Mouse (Mus musculus) ES-E14 (cell line): Measurements from ENCODE around the gene Lin37. TPM values are rescaled to one million over a fixed set of nuclear protein-coding genes. Genes with fewer than 3 reads are reported as not detected.
A peak's percentile ranks its signal among the peaks of the same experiment; 100 is the strongest.

Experiments
- DNase-seq: peaks from one replicate; pipeline ENCODE4 v3.0.0-alpha.2; 2013; ENCODE audit warnings: low read depth, low spot score
- H3K27ac ChIP-seq: 2 replicates; pipeline ENCODE4 v1.5.1; 2012; ENCODE audit warnings: low read depth, mild to moderate bottlenecking, low read length, moderate library complexity, mixed read lengths; ENCODE audit not compliant: poor library complexity, insufficient read depth, severe bottlenecking
- H3K36me3 ChIP-seq: 2 replicates; pipeline ENCODE4 v1.6.1; 2012; ENCODE audit warnings: mild to moderate bottlenecking, low read length, moderate library complexity, mixed read lengths; ENCODE audit not compliant: control insufficient read depth, poor library complexity, insufficient read depth, severe bottlenecking
- H3K4me1 ChIP-seq, 2 experiments: fragments of 150-350 bp in 1 of 2; sonication (generic) in 1 of 2; 2 replicates each; pipeline ENCODE4 v1.6.1; 2012; ENCODE audit warnings: low read length in 2 of 2, mild to moderate bottlenecking in 1 of 2, mixed read lengths in 1 of 2; ENCODE audit not compliant: control insufficient read depth in 2 of 2, insufficient read depth in 2 of 2, poor library complexity in 1 of 2
- H3K4me3 ChIP-seq, 2 experiments: fragments of 150-350 bp in 1 of 2; sonication (generic) in 1 of 2; 2 replicates each; pipeline ENCODE4 v1.5.1; 2012; ENCODE audit warnings: low read length in 2 of 2, low read depth in 1 of 2, mild to moderate bottlenecking in 1 of 2, mixed read lengths in 1 of 2; ENCODE audit not compliant: insufficient read depth in 1 of 2, poor library complexity in 1 of 2, severe bottlenecking in 1 of 2
- H3K9ac ChIP-seq: 2 replicates; pipeline ENCODE4 v1.6.1; 2012; ENCODE audit warnings: low read depth, mild to moderate bottlenecking, low read length, mixed read lengths; ENCODE audit not compliant: poor library complexity, insufficient read depth, severe bottlenecking
- H3K9me3 ChIP-seq: fragments of 150-350 bp; sonication (generic); 2 replicates; pipeline ENCODE4 v1.6.1; 2012; ENCODE audit warnings: low read depth, mild to moderate bottlenecking, low read length; ENCODE audit not compliant: control insufficient read depth, insufficient read depth
- CHD2 ChIP-seq: IDR thresholded peaks from 2 replicates; pipeline ENCODE4 v1.6.1; 2014; ENCODE audit warnings: mild to moderate bottlenecking, low read depth, low read length, inconsistent platforms
- HCFC1 ChIP-seq: IDR thresholded peaks from 2 replicates; pipeline ENCODE4 v1.6.1; 2012; ENCODE audit warnings: low read length, inconsistent platforms, borderline replicate concordance; ENCODE audit not compliant: insufficient read depth
- MAFK ChIP-seq: IDR thresholded peaks from 2 replicates; pipeline ENCODE4 v1.6.1; 2014; ENCODE audit warnings: mild to moderate bottlenecking, low read depth, low read length, inconsistent platforms; ENCODE audit not compliant: insufficient read depth
- ZC3H11A ChIP-seq: IDR thresholded peaks from 2 replicates; pipeline ENCODE4 v1.6.1; 2012; ENCODE audit warnings: low read depth, mild to moderate bottlenecking, inconsistent platforms, low read length, borderline replicate concordance
- ZNF384 ChIP-seq: IDR thresholded peaks from 2 replicates; pipeline ENCODE4 v1.6.1; 2012; ENCODE audit warnings: low read depth, low read length, inconsistent platforms
- in situ Hi-C, 2 experiments: fragments of 600-800 bp; cut with MboI; formaldehyde crosslinking; loops; one replicate each; pipeline ENCODE4 v1.15.1; 2025; ENCODE audit warnings: low sequenced_read_pairs in 2 of 2, inconsistent platforms in 1 of 2; ENCODE audit not compliant: unreplicated experiment in 2 of 2
- total RNA-seq: library from RNA; depleted of rRNA; stranded (reverse); fragments of 300-350 nt; gene quantifications from 2 replicates; pipeline ENCODE4 v1.2.3, GENCODE M21; 2012

Gene Lin37
- total RNA-seq, 1 experiment = 12.4 TPM

DNA sequence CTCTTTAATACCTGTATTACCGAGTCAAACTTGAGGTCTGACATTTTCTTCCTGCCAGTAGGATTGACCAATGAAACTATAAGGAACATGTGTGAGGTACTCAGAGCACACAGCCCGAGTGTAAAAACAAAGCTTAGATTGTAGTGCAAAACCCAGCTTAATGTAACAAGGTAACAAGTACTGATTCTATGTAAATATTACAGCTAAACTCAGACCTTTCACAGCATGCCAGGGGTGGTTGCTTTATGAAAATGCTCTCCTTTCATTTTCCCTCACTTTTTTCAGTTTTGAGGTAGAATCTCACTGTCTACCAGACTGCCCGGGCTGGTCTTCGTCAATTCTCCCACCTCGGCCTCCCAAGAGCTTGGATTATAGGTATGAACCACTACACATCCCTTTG is 36.5 kb upstream of the Lin37 start:
- Histone ChIP-seq H3K4me1 (peaks cover 4 to 27% of the 10 kb centered on the region in 2 experiments), H3K36me3 (no peaks in the 10 kb centered on the region), H3K27ac (no peak overlapping the region), H3K9me3 (no peaks in the 10 kb centered on the region), H3K9ac (no peak overlapping the region), H3K4me3 (no peak overlapping the region)
- TF ChIP-seq HCFC1 (no peak), ZNF384 (no peak), MAFK (no peak), ZC3H11A (no peak), CHD2 (no peak)
- DNase-seq = no peak
- in situ Hi-C loops = no loop called here

DNA sequence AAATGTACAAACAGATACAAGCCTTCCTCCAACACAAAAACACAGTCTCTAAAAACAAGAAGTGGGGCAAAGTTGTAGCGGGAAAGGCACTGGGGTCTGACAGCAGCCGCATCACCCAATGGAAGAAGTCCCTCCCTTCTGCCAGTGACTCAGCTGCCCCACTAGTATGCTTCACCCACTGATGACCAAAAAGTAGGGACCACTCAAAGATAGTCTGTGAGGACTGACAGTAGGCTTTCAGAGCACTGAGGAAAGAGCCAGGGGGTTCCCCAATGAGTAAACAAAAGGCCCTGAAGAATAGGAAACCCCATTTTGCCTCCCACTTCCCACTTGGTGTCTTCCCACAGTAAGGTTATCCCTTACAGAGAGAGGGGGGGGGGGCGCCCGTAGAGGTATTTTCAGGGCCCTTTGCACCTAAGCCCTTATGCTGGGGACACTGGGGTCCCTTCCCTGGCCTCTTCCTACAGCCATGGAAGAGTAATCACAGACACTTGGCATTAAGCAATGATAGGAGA is 34.9 kb upstream of the Lin37 start:
- DNase-seq = no peak
- Histone ChIP-seq H3K27ac (no peak overlapping the region), H3K4me3 (no peak overlapping the region), H3K4me1 (peaks cover 0 to 24% of the 10 kb centered on the region in 2 experiments), H3K9ac (no peak overlapping the region), H3K9me3 (no peaks in the 10 kb centered on the region), H3K36me3 (no peaks in the 10 kb centered on the region)
- in situ Hi-C loops = no loop called here
- no peak for TF ChIP-seq MAFK
- TF ChIP-seq ZC3H11A = no peak
- no peak for TF ChIP-seq HCFC1
- no peak for TF ChIP-seq ZNF384
- TF ChIP-seq CHD2 = no peak

DNA sequence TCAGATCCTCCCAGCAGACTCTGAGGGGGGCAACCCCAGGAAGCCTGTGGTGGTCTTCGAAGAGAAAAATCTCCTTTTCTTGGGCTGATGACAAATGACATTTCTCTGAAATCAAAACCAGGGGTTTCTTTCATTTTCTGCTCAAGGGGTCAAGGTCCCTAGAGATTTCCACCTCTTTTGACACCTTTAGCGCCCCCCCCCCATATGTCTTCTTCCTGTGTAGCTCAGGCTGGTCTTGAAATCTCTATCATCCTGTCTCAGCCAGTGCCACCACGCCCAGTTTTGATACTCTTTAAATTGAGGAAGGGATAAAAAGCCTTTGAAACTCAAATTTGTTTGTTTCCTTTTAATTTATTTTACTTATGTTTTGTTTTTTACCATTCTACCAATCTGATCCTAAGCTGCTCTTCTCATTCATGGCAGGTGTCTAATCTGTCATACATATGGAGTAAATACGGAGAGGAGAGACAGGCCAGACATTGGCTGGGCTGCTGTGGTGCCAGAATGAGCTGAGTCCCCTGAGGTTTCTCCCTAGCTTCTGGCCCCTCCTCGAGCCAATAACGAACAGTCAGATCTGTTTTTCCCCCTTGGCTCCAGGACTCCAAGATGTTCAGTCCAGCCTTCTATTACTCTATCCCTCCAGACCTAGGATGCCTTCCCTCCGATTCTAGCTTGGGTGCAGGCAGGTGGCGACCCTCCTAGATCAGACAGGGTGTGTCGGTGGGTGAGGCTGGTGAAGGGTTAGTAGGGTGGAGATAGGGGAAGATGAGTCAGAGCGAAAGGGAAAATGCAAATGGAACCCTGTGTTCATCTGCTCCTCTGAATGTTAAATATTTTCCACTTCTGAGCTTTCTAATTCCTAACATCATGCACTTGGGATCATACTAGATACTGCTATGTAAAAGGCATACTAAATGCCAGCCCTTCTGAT is 34.2 kb upstream of the Lin37 start:
- H3K4me3 ChIP-seq = no peak overlapping the region
- H3K4me1 ChIP-seq = peaks cover 0 to 24% of the 10 kb centered on the region in 2 experiments; a peak in 3 of 4 replicates
- H3K9me3 ChIP-seq = no peaks in the 10 kb centered on the region
- no peaks in the 10 kb centered on the region for H3K36me3 ChIP-seq
- no peak overlapping the region for H3K27ac ChIP-seq
- DNase-seq = no peak
- TF ChIP-seq HCFC1 (no peak), ZC3H11A (no peak), ZNF384 (no peak), CHD2 (no peak), MAFK (no peak)
- in situ Hi-C loops = no loop called here
- H3K9ac ChIP-seq = no peak overlapping the region

DNA sequence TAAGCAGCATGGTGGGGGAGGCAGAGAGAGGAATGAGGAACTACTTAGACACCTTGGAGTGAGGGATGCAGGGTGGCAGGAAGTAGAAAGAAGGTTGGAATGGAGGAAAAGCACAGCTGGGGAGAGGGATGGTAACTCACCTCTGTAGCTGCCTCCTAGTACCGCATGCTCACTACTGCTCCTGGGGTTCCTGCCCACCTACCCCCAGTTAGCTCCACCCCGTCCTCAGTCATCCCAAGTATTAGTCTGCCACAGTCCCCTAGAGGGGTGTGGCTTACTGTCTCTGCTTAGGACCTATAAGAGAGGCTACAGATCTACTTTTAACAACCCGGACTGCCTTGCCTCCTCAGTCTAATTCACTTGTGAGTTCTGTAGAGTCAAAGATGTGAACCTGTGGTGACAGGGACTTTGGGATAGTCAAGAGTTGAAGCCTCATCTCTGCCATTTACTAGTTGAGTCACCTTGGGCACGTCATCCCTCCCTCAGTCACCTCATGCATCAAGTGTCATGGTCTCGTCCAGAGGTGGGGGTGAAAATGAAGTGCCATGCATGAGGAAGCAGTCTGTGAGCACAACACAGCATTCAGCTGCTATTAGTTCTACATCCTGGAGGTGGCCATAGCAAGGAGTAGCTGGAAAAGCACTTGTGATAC is 33.3 kb upstream of the Lin37 start:
- Histone ChIP-seq H3K4me1 (peaks cover 0 to 24% of the 10 kb centered on the region in 2 experiments; a peak in 3 of 4 replicates), H3K9me3 (no peaks in the 10 kb centered on the region), H3K9ac (no peak overlapping the region), H3K36me3 (no peaks in the 10 kb centered on the region), H3K27ac (no peak overlapping the region), H3K4me3 (0 out of 4 replicates have a peak overlapping the region, but pooled peaks of 1 of the 2 experiments have one; percentile 10)
- no peak for TF ChIP-seq ZNF384
- no peak for TF ChIP-seq ZC3H11A
- no peak for TF ChIP-seq MAFK
- no peak for TF ChIP-seq CHD2
- no peak for TF ChIP-seq HCFC1
- no peak for DNase-seq
- in situ Hi-C loops = no loop called here
